Mouse (Mus musculus): Measurements from ENCODE around the gene Ddx17.
A peak's percentile ranks its signal among the peaks of the same experiment; 100 is the strongest.

Gene Ddx17

DNA sequence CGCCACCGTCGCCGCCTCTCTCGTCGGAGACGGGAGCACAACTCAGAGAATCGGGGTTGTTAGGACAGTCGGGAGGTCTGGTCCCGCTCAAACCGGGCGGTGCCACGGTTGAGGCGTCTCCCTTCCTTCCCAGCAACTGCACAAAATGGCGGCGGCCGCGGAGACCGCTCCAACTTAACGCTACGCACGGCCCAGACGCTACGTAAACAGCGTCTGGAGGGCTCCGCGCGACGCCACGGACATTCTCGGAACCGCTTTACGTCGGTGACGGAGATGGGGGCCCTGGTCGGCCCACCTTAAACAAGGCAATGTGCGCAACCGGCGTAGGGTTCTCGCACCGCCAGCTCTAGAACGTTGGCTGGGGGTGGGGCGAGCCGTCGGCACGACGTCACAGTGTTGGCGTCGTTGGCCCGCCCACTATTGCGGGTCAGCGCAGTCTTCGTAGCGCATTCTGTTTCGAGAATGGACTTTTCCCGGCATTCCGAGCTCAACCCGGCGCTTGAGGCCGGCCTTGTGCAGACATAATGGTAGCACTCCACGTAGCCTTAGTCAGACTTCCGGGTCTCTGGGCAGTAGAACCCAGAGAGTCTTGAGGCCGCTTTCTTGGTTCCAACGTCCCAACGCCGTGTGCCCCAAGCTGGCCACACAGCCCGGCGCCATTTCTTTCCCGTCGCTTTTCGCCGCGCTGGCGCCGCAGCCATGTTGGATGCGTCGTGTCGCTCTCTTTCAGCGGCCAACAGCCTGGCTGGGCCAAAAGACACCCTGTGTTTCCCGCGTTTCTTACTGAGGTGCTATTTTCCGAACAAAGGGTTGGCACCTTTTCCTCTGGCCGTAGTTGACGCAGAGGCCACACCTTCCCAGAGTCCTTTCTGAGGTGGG, at the start of gene Ddx17:
Gene Ddx17 (minus strand): TSS at position 332 of the 879 bp plus-strand sequence.
- ATAC-seq (ENCODE audit: low TSS enrichment), result peak; percentile 96

DNA sequence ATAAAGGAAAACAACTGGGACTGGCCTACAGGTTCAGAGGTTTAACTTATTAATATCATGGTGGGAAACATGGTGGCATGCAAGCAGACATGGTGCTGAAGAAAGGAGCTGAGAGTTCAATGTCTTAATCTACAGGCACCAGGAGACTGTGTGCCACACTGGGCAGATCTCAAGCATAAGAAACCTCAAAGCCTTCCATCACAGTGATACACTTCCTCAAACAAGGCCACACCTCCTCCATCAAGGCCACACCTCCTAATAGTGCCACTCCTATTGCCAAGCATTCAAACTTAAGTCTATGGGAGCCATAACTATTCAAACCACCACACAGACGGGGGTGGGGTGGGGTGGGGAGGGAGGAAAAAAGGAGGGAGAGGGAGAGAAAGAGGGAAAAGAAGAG, 35.0 kb upstream of the Ddx17 start:
- no peak for ATAC-seq (ENCODE audit: low TSS enrichment)

DNA sequence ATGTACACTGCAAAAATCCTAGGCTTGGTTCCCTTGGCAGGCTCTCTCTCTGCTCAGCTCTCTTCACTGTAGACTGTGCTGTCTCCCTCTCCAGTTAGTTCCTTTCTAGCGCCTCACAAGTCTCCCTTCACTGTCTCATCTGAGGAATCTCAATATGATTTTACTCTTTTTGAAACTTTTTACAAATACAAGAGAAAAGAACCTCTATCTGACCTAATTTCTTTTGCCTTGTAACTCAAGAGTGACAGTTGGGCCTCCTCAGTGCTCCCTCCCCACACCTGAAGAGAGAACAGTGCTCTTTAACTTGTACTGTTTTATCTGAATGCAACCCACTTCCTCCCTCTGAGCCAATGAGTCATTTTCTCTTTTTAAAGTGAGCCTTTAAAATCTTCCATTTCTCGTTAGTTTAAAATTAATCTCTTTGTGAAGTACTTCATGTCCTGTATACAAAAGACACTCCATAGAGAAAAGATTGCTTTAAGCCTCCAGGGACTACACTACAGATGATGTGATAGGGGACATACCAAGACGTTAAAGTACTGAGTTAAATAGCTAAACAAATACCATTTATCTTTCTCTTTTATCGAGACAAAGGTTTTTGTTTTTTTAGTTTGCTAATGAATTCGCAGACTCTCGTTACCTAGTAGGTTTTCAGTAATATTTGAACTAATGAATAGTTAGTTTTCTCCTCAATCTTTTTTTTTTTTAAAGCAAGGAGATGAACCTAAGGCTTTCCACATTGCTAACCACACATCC, 31.3 kb upstream of the Ddx17 start:
- ATAC-seq (ENCODE audit: low TSS enrichment), result peak; percentile 95

DNA sequence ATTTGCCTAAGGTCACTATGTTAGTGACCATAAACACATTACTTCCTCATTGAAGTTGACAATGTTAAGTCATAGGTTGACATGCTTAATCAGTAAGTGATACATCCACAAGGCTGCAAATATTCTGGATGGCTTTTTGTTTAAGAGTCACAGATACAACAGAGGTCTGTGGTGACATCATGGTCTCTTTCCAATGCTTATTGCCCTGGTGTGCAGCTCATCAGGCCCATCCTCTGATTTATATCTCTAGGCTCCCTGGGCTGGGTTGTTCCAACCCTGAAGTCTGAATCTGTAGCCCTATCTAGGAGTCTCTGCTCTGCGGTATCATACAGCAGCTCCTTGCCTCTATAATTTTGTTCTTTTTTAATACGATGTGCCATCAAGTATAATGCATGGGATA, 30.4 kb upstream of the Ddx17 start:
- no peak for ATAC-seq (ENCODE audit: low TSS enrichment)

DNA sequence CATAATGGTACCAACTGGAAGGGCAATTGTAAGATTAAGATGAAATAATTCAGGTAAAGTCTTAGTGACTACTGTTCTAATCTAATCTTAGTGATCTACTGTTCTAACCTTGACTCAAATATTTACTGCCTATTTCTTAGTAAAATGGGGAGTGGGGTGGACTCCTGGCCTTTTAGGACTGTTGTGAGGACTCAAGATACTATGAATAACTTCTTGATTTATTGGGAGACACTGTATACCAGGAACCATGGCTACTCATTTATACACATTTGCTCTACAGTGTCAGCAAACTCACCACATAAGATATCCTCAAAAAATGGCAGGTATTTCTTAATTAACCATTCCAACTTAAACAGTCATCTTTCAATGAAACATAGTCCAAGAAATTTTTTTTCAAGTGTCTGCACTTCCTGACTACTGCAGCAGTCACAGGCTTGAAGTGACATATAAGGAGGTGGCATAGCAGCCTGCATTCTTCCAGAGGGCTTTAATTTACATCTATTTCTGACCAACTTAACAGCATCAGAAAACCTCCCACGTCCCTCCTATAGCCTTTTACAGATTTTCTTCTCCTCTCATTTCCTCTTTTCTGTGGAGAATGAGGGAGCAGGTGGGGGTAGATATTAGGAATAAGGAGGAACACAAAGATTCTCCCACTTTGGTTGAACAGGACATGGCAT, 29.1 kb upstream of the Ddx17 start:
- ATAC-seq (ENCODE audit: low TSS enrichment), result peak; percentile 47; the same call in 1 of the 2 replicates

DNA sequence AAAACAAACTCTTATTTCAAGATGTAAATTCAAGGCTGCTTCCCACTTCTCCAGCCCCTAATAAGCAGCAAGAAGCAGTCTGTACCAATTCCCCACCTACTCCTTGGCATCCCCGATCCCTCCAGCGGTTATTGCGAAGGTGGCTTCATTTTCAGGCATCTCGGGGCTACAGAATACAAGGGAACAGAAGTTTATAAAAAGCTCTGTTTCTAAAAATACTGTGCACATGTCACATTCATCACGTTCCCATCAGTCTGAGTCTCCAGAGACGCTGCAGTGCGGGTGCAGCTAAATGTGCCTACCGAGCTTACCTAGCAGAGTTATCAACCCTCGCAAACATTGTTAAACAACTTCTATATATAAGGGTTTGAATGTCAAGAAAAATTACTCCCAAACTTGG, 15.9 kb upstream of the Ddx17 start:
- ATAC-seq (ENCODE audit: low TSS enrichment), result peak; percentile 87

DNA sequence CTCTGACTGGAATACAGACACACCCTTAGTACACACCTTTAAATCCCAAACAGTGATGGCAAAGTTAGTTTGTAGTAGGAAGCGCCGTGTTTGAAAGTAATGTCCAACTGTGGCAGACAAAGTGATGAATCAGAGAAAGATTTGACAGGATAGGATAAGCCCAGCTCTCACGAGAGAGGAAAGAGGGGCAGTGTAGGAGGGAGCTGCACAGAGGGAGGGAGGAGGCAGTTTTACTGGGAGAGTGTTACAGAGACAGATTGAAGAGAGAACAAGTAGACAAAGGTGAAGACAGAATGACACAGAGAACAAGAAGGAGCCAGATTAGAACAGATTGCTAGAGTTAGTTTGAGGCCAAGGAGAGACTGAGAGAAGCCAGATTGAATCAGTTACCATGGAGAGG, 13.1 kb upstream of the Ddx17 start:
- 0 out of 2 replicates have a peak, but pooled peaks have one; percentile 34 for ATAC-seq (ENCODE audit: low TSS enrichment)

DNA sequence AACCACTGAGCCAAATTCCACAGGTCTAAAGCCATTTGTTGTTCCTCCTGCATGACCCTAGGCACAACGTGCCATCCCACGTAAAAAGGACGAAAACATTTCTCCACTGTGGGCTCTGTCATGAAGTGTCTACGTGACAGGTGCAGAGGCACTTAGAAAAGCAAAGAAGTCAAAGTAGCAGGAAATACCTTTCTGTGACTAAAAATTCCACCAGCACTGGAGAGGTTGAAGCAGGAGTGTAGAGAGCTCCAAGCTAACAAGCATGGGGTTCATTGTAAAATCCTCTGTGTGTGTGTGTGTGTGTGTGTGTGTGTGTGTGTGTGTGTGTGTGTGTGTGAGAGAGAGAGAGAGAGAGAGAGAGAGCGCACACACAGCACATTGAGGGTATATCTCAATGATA, 6.0 kb upstream of the Ddx17 start:
- ATAC-seq (ENCODE audit: low TSS enrichment), result no peak

DNA sequence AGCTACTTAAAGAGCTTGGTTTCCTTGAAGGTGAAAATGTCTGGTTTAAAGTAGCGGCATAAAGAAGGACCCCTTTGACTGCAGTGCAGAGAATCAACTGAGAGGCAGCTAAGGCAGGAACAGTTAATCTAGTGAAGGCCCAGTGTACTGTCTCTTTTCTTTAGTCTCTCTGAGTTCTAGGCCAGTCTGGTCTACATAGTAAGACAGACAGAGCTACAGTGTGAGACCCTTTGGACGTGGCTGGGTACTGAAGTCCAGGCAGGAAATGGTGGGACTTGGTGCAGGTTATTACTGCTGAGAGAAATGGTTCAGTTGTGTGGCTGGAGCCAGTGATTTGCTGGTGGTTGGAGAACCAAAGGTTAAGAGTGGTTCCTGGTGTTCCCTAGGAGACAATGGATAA, 1.7 kb upstream of the Ddx17 start:
- no peak for ATAC-seq (ENCODE audit: low TSS enrichment)

DNA sequence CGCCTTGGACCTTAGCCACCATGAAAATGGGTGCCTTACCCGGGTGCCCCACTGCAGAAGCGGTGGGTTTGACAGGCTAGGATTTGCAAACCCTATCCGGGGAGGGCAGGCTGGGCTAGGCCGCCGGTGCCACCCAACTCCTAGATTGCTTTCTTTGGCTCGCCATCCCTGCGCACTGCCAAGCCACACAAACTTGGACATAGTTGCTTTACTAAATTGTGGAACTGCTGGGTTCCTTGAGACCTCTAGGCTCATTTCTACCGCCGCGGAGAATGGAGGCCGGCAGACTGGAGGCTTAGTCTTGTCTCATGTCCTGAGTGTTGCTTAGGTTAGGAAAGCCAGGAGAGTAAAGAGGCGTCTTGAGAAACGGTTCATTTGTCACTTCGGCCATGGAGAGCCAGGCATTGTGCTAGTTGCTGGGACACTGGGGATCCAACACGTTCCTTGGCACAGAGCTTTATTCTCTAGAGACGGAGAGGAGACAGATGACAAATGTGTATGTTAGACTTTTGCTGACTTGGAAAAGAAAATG, 814 bp upstream of the Ddx17 start:
- no peak for ATAC-seq (ENCODE audit: low TSS enrichment)

DNA sequence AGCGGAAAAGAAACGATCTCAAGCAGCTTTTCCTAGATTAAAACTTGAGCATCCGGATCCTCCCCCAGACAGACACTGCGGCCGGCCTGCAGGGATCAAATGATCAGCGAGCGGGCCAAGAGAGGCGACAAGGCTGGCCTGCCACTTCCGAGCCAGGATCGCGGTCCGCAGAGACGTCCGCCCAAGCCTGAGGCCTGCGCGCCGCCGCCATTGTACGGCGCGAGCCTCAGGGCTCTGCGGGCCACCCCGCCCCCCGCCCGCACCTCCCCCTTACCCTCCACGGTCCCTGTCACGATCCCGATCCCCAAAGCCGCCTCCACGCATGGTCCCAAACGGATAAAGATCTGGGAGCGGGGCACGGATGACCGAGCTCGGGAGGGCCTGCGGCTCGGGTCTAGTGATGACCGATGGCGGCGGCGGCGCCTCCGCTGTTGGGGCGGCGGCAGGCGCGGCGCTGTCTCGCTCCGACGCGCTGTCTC, 581 bp downstream of the Ddx17 start:
- ATAC-seq (ENCODE audit: low TSS enrichment), result peak; percentile 39

DNA sequence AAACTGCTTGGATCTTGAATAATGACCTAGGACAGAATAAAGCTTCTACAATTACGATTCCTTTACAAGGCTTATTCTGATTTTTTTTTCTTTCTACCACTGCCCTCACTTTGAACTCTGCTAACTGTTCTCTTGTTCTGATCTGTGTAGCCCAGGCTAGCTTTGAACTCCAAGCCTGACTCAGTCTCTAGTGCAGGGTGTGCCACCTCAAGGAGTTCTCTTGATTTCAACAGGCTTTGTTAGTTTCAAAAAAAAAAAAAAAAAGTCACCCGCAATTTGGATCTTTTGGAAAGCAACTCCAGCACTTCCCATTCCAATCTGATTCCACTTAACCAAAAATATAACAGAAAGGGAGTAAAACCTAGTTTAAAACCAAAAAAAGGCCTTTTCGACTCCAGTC, 1.0 kb downstream of the Ddx17 start:
- ATAC-seq (ENCODE audit: low TSS enrichment), result no peak

DNA sequence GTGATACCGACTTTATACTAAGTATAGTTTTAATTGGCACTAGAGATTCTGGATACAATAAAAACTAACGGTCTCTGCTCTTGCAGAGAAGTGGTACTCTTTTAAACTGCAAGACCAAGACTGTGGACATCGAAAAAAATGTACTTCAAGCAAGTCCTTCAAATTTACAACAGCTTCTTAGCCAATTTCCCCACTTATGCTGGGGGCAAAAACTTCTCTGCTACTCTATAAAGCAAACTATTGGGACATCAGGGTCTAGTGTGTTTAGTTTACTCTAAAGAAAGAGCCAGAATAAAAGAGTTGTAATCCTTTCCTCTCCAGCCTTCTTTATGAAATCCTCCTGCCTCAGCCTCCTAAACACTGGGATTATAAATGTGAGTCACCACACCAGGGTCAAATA, 2.6 kb downstream of the Ddx17 start:
- ATAC-seq (ENCODE audit: low TSS enrichment), result no peak

DNA sequence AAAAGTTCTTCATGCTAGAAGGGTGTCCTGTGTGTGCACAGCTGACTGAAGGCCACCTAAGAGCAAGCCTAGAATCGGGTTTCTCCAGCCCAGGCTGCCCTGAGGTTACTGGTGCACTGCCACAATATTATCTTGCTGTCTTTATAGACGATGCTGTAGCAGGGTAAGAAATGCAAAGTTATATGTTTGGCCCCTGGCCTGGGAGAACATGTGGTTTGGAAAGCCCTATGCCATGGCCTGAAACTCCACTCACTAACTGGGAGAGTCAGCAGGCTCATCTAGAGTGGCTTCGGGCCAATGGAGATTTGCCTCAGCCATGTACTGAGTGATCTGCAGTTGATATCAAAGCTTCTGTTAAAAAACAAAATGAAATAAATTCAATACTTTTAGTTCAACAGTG, 12.7 kb downstream of the Ddx17 start:
- no peak for ATAC-seq (ENCODE audit: low TSS enrichment)

DNA sequence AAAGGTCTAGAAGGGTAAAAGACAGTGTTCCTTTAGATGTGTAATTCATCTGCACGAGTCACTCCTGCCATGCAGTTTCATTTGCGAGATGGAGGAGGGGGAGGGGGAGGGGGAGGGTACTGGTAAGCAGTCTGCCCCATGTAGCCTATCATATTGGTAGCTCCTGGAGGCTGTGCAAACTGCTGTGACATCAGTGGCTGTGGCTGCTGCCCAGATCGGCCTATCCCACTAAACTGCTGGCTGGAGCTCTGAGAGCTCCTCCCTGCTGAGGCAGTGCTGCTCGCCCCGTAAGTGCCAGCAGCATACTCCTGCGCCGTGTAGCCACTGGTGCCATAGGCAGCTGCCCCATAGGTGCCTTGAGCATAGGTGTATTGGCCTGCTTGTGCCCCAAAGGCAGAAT, 16.6 kb downstream of the Ddx17 start:
- ATAC-seq (ENCODE audit: low TSS enrichment), result no peak

DNA sequence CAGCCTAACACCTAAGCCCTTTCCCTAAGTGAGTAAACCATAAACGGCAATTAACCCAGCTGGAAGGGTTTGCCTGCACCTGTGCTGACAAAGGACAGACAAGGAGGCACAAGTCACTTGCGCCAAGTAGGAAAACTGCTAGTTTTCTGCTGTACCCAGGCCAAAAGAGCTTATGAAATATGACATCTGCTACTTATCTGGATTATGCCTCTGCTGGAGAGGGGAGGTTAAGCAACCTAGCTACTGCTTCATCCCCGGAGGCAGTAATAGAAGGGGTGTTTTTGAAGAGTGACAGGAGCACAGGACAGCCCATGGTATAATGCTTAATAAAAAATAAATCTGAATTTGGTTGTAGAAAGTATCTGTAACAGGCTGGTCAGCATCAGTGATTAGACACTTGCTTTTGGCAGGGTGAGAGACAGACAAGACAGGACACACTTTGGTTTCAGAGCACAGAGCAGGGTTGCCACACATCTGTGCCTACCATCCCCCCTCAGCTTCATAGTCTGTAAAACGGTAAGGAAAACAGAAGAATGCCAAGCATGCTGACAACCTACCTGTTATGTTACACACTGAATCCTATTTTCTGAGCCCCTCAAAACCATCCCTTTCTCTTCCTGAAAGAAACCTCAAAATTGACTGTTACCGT, 18.4 kb downstream of the Ddx17 start:
- no peak for ATAC-seq (ENCODE audit: low TSS enrichment)

DNA sequence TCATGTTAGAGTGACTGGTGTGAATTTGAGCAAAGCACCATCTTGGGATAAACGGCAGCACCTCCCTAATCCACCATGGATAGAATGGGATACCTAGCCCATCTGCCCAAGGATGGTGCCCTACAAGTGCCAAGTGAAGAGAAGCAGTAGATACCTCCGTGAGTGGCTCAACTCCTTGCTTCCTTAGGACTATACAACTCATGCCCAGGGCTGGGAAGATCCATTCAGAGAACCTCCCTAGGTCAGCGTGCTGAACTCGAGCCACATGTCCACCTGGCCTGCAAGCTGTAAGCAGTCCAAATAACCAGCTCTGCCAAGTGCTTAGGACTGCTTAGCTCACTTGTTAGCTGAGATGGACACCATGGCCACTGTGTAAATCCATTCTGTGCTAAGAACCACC, 19.3 kb downstream of the Ddx17 start:
- no peak for ATAC-seq (ENCODE audit: low TSS enrichment)

DNA sequence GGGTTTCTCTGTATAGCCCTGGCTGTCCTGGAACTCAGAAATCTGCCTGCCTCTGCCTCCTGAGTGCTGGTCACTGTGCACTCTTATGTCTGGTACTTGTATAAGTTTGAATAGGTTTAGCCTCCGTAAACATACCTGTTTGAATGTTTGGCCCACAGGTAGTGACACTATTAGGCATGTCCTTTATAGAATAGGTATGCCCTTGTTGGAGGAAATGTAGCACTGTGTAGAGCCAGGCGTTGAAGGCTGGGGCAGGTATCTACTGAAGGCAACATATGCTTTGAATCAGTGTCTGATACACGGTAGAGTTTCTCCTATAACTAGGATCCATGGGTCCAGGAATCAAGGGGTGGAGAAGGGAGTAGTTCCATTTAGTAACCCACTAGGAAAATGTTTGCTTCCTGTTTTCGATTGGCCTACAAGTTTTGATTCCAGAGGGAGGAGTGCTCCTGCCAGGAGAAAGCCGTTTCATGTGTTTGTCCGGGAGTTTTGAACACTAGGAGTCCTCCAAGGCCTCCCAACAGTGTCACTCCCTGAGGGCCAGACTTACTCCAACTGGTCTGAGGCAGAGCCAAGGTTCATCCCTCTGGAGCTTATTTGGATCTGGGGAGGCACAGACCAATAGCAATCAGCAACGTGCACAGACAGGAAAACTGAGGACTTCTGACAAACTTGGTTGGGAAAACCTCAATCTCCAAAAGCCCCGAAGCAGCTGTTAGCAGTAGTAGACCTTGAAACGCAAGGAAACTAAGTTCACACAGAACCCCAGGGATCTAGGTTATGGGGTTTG, 20.4 kb downstream of the Ddx17 start:
- no peak for ATAC-seq (ENCODE audit: low TSS enrichment)

DNA sequence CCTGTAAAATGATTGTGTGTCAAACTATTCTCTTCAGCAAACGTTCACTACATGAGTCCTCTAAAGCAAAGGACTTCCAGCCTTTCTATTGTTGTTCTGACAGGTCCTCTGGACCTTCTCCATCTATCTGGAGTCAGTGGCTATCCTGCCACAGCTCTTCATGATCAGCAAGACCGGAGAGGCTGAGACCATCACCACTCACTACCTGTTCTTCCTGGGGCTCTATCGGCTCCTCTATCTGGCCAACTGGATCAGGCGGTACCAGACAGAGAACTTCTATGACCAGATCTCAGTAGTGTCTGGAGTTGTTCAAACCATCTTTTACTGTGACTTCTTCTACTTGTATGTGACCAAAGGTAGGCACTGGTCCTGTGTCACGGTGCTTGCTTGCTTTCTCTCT, 21.0 kb downstream of the Ddx17 start:
- ATAC-seq (ENCODE audit: low TSS enrichment), result no peak

DNA sequence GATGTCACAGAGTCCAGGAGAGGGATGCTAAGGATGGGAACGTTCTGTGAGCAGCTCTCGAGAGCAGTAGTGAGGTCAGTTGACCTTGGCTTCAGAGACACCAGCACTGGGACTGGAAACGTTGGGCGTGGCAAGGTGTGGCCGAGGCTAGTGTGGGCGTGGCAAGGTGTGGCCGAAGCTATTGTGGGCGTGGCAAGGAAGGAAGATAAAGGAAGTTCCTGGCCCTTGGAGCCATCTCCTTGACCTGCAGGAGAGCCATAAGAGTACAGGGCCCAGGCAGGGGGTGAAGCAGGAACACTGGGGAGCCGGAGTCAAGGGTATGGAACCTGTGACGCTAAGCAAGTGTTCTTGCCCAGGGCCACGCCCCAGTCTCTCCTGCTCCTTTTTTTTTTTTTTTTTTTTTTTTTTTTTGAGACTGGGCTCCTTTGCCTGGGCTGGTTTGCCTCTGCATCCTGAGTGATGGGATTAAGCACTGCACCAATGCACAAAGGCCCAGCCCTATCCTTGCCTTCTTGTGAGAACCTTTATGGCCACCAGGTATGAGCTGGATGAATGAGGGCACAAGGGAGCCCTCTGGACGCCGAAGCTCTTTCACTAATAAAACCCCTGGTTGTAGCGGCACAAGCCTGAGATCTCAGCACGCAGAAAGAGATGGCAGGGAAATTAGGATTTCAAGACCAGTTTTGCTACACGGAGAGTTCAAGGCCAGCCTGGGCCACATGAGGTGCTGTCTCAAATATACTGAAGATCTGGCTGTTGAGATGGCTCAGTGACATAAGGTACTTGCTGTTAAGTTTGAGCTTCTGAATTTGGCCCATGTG, 26.9 kb downstream of the Ddx17 start:
- no peak for ATAC-seq (ENCODE audit: low TSS enrichment)

All from frontal cortex, adult (tissue).